Mouse (Mus musculus): ENCODE data around the gene Elavl3. TPM values are rescaled to one million over a fixed set of nuclear protein-coding genes. Genes with fewer than 3 reads are reported as not detected.
A peak's percentile ranks its signal among the peaks of the same experiment; 100 is the strongest.

Gene Elavl3
- polyA plus RNA-seq (2015; fragmentation: Nextera tagmentation; extraction: Ambion mirVana): 0.21 and 0.29 TPM in 2 replicates

DNA sequence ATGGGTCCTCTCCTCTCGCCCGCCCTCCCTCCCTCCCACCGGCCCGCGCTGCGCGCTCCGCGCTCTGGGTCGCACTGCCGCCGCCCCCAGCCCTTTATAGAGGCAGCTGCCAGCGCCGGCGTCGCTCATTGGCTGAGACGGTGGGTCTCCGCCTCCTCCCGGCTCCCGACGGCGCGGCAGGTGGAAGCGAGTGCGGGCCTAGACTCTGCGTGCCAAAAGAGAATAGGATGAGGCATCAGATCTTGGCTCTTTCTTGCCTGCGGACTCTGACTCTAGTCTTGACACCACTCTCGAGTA is at the start of gene Elavl3:
Elavl3 (minus strand) TSS at position 66 of the 297 bp plus-strand sequence.
- Histone ChIP-seq H3K4me1 (ENCODE audit: control insufficient read depth, insufficient read depth, low read length) (peaks cover 15% of the 10 kb centered on the region), H3K9me3 (replicated peaks; ENCODE audit: control insufficient read depth, low read length) (no peaks in the 10 kb centered on the region), H3K36me3 (ENCODE audit: control insufficient read depth, insufficient read depth) (no peaks in the 10 kb centered on the region), H3K27ac (ENCODE audit: low read length) (no peak within 1 kb of the TSS), H3K9ac (ENCODE audit: low read length) (peak within 1 kb of the TSS; percentile 56), H3K4me2 (ENCODE audit: low read depth, low read length) (peak within 1 kb of the TSS; percentile 76), H3K27me3 (ENCODE audit: control insufficient read depth, insufficient read depth, low read length) (peaks cover 68% of the 10 kb centered on the region), H3K4me3 (ENCODE audit: low read length) (peak within 1 kb of the TSS; percentile 51)
- 2% methylated on average over 21 of the region's 28 CpGs for WGBS
- ATAC-seq (replicated peaks; ENCODE audit: extremely low read depth, insufficient read depth, low FRiP score): no peak

DNA sequence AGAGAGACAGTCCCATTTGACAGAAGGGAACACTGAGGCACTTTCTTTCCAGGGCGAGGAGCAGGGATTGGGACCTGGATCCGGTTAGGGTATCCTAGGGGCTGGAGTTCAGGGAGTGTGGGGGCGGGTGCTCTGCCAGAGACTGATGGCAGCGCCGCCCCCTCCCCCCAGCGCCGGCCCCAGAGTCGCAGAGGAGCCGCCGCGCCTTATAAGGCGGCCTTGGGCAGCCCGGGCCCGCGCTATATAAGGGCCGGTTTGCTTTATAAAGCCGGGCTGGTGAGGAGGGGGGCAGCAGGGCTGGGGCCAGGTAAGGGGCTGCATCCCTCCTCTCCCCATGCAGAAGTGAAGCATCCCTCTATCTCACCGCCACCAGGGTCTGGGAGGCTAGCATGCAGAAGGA is 48.1 kb upstream of the Elavl3 start:
- Histone ChIP-seq H3K4me1 (ENCODE audit: control insufficient read depth, insufficient read depth, low read length) (peaks cover 12% of the 10 kb centered on the region), H3K4me3 (ENCODE audit: low read length) (peak overlapping the region; percentile 37), H3K4me2 (ENCODE audit: low read depth, low read length) (peak overlapping the region; percentile 56), H3K27me3 (ENCODE audit: control insufficient read depth, insufficient read depth, low read length) (no peaks in the 10 kb centered on the region; the same call in 1 of the 2 replicates), H3K9me3 (replicated peaks; ENCODE audit: control insufficient read depth, low read length) (no peaks in the 10 kb centered on the region), H3K9ac (ENCODE audit: low read length) (peak overlapping the region; percentile 55), H3K36me3 (ENCODE audit: control insufficient read depth, insufficient read depth) (no peaks in the 10 kb centered on the region), H3K27ac (ENCODE audit: low read length) (peak overlapping the region; percentile 53)
- ATAC-seq (replicated peaks; ENCODE audit: extremely low read depth, insufficient read depth, low FRiP score): peak; percentile 55; the same call in 1 of the 2 replicates
- 2% methylated on average over 18 of the region's 18 CpGs for WGBS

DNA sequence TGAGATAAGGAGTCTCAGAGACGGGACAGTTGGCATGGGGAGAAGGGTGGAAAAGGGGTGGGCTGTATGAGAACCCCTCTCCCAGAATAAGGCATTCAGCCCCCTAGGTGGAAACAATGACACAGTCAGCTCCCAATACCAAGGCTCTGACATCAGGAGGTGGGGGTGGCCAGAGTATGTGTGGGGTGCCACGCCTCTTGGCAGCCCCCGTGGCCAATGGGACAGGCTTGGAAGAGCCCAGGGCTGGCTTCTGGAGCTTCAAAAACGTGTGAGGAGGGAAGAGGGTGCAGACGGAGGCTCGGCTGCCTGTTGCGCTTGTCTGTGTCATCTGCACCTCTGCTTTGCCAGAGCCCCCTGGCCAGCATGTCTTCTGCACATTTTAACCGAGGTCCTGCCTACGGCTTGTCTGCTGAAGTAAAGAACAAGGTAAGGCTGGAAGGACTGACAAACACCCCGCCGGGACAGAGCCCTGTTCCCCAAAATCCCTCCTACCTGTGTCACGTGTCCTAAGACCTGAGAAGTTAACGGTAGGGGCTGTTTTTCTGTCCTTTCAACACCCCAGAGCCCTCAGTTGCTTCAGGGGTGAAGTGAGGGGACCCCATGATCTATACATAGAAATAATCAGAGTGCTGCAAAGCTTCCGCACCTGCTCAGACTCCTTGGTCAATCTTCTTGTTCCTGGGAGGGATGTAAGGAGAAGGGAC is 47.3 kb upstream of the Elavl3 start, which contains the start of gene Cnn1:
Cnn1 (plus strand) TSS at position 224 of the 704 bp plus-strand sequence.
- H3K27ac ChIP-seq (ENCODE audit: low read length): peak within 1 kb of the TSS; percentile 53
- WGBS: 3% methylated on average over 14 of the region's 14 CpGs
- H3K9me3 ChIP-seq (replicated peaks; ENCODE audit: control insufficient read depth, low read length): no peaks in the 10 kb centered on the region
- ATAC-seq (replicated peaks; ENCODE audit: extremely low read depth, insufficient read depth, low FRiP score): peak; percentile 45; the same call in 1 of the 2 replicates
- H3K36me3 ChIP-seq (ENCODE audit: control insufficient read depth, insufficient read depth): no peaks in the 10 kb centered on the region
- peak within 1 kb of the TSS; percentile 37 for H3K4me3 ChIP-seq (ENCODE audit: low read length)
- H3K4me1 ChIP-seq (ENCODE audit: control insufficient read depth, insufficient read depth, low read length): peaks cover 12% of the 10 kb centered on the region
- H3K27me3 ChIP-seq (ENCODE audit: control insufficient read depth, insufficient read depth, low read length): no peaks in the 10 kb centered on the region; the same call in 1 of the 2 replicates
- H3K4me2 ChIP-seq (ENCODE audit: low read depth, low read length): peak within 1 kb of the TSS; percentile 56
- H3K9ac ChIP-seq (ENCODE audit: low read length): peak within 1 kb of the TSS; percentile 55

DNA sequence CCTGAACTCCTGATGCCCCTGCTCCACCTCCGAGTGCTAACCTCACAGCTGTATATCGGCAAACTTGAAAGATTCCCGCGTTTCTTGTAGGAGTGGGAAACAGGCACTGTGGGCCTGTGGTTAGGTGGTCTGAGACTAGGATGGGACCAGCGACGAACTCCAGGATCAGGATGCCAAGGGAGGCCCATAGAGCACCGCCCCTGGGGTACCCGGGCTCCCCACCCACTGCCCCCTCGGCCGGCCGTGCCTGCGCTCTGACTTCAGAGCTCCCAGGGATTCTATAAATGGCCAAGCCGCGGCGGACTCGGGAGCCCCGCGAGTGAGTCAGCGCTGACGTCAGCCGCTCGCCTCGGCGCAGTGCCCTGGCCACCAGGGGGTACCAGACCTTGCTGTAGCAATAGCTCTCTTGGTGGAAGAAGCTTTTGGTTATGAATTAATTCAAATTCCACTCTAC is 44.1 kb upstream of the Elavl3 start:
- no peaks in the 10 kb centered on the region for H3K9me3 ChIP-seq (replicated peaks; ENCODE audit: control insufficient read depth, low read length)
- peak overlapping the region; percentile 81 for H3K4me2 ChIP-seq (ENCODE audit: low read depth, low read length)
- 1% methylated on average over 24 of the region's 24 CpGs for WGBS
- peaks cover 12% of the 10 kb centered on the region for H3K4me1 ChIP-seq (ENCODE audit: control insufficient read depth, insufficient read depth, low read length)
- peak overlapping the region; percentile 54 for H3K4me3 ChIP-seq (ENCODE audit: low read length)
- peak overlapping the region; percentile 77 for H3K9ac ChIP-seq (ENCODE audit: low read length)
- H3K36me3 ChIP-seq (ENCODE audit: control insufficient read depth, insufficient read depth): no peaks in the 10 kb centered on the region
- H3K27ac ChIP-seq (ENCODE audit: low read length): peak overlapping the region; percentile 37
- no peaks in the 10 kb centered on the region; the same call in 1 of the 2 replicates for H3K27me3 ChIP-seq (ENCODE audit: control insufficient read depth, insufficient read depth, low read length)
- ATAC-seq (replicated peaks; ENCODE audit: extremely low read depth, insufficient read depth, low FRiP score): peak; percentile 78

DNA sequence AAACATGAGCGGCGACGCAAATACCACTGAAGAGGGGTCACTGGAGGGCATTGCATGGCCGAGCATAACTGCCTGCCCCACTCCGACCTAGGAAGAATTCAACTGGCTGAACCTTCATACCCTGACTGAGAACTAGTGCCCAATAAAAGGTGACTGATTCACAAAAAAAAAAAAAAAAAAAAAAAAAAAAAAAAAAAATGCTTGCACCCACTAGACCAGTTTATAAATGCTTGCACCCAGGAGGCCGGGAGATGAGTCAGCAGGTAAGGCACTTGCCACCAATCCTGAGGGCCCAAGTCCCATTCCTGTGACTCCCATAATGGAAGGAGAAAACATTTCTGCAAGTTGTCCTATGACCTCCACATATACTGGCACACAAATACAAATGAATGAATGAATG is 40.9 kb upstream of the Elavl3 start:
- Histone ChIP-seq H3K4me2 (ENCODE audit: low read depth, low read length) (no peak overlapping the region), H3K4me3 (ENCODE audit: low read length) (no peak overlapping the region), H3K36me3 (ENCODE audit: control insufficient read depth, insufficient read depth) (no peaks in the 10 kb centered on the region), H3K27ac (ENCODE audit: low read length) (no peak overlapping the region), H3K9me3 (replicated peaks; ENCODE audit: control insufficient read depth, low read length) (no peaks in the 10 kb centered on the region), H3K4me1 (ENCODE audit: control insufficient read depth, insufficient read depth, low read length) (0 out of 2 replicates have a peak, but pooled peaks cover 4% of the 10 kb centered on the region), H3K27me3 (ENCODE audit: control insufficient read depth, insufficient read depth, low read length) (no peaks in the 10 kb centered on the region), H3K9ac (ENCODE audit: low read length) (no peak overlapping the region)
- no peak for ATAC-seq (replicated peaks; ENCODE audit: extremely low read depth, insufficient read depth, low FRiP score)
- WGBS: 82% methylated on average over 6 of the region's 6 CpGs

DNA sequence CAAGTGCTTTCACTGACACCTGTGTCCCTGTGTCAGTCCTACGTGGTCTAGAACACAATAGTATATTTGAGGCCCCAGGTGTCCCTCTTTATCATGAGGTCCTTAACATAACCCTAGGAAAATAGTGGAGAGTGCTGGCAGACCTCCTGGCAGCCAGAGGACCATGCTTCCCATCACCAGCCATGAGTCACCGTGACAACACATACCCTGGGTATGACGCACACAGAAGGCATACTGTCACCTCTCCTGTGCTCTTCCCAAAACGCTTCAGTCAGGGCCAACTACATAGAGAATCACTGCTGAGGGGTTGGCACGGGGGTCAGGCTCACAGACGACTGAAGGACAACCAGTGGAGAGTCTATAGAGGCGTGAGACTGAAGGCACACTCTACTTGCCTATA is 38.2 kb upstream of the Elavl3 start:
- H3K27ac ChIP-seq (ENCODE audit: low read length): no peak overlapping the region
- H3K27me3 ChIP-seq (ENCODE audit: control insufficient read depth, insufficient read depth, low read length): no peaks in the 10 kb centered on the region
- no peak overlapping the region for H3K4me2 ChIP-seq (ENCODE audit: low read depth, low read length)
- no peak overlapping the region for H3K4me3 ChIP-seq (ENCODE audit: low read length)
- H3K36me3 ChIP-seq (ENCODE audit: control insufficient read depth, insufficient read depth): no peaks in the 10 kb centered on the region
- no peak for ATAC-seq (replicated peaks; ENCODE audit: extremely low read depth, insufficient read depth, low FRiP score)
- H3K4me1 ChIP-seq (ENCODE audit: control insufficient read depth, insufficient read depth, low read length): peaks cover 5% of the 10 kb centered on the region; the same call in 1 of the 2 replicates
- WGBS: 69% methylated on average over 7 of the region's 7 CpGs
- H3K9ac ChIP-seq (ENCODE audit: low read length): no peak overlapping the region
- no peaks in the 10 kb centered on the region for H3K9me3 ChIP-seq (replicated peaks; ENCODE audit: control insufficient read depth, low read length)

DNA sequence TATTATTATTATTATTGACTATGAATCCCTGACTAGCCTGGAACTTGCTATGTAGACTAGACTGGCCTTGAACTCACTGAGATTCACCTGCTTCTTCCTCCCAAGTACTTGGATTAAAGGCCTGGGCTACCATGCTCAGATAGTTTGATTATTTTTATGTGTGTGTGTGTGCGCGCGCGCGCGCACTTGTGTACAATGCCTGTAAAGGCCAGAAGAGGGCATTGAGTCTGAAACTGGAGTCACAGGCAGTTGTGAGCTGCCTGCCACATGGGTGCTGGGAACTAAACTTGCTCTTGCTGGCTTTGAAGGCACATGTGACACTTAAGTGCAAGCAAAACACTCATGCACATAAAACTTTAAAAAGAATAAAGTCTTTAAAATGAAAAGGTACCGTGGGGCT is 37.5 kb upstream of the Elavl3 start:
- H3K27me3 ChIP-seq (ENCODE audit: control insufficient read depth, insufficient read depth, low read length): no peaks in the 10 kb centered on the region
- H3K9ac ChIP-seq (ENCODE audit: low read length): no peak overlapping the region
- H3K4me1 ChIP-seq (ENCODE audit: control insufficient read depth, insufficient read depth, low read length): peaks cover 7% of the 10 kb centered on the region
- no peak overlapping the region for H3K27ac ChIP-seq (ENCODE audit: low read length)
- no peaks in the 10 kb centered on the region for H3K9me3 ChIP-seq (replicated peaks; ENCODE audit: control insufficient read depth, low read length)
- no peaks in the 10 kb centered on the region for H3K36me3 ChIP-seq (ENCODE audit: control insufficient read depth, insufficient read depth)
- no peak overlapping the region for H3K4me2 ChIP-seq (ENCODE audit: low read depth, low read length)
- H3K4me3 ChIP-seq (ENCODE audit: low read length): no peak overlapping the region
- ATAC-seq (replicated peaks; ENCODE audit: extremely low read depth, insufficient read depth, low FRiP score): no peak
- WGBS: 97% methylated on average over 7 of the region's 7 CpGs

DNA sequence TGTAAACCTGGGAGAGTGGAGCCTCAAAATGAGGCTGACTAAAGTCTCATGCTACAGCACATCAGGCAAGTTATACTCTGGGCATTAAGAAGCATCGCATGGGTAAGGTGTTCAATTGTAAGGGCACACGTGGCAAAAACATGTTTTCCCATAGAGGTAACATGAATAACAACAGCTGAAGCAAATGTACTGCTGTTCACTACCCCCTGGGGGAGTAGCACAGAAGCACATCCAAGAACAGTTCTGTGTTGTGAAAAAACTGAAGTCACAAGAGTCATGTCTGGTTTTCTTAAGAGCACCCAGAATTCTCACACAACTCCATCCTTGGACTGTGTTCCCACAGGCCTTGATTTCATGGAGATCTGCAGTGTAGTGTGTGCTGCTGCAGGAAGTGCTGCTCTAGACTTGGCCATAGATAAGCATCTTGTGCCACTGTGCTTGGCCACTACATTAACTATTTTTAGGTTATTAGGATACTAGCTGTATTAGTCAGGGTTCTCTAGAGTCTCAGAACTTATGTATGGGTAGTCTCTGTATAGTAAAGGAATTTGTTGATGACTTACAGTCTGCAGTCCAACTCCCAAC is 35.3 kb upstream of the Elavl3 start:
- 78% methylated on average over 2 of the region's 2 CpGs for WGBS
- no peak overlapping the region for H3K9ac ChIP-seq (ENCODE audit: low read length)
- no peaks in the 10 kb centered on the region for H3K9me3 ChIP-seq (replicated peaks; ENCODE audit: control insufficient read depth, low read length)
- H3K27me3 ChIP-seq (ENCODE audit: control insufficient read depth, insufficient read depth, low read length): no peaks in the 10 kb centered on the region
- H3K4me2 ChIP-seq (ENCODE audit: low read depth, low read length): no peak overlapping the region
- H3K36me3 ChIP-seq (ENCODE audit: control insufficient read depth, insufficient read depth): no peaks in the 10 kb centered on the region
- no peak overlapping the region for H3K27ac ChIP-seq (ENCODE audit: low read length)
- no peak overlapping the region for H3K4me3 ChIP-seq (ENCODE audit: low read length)
- peaks cover 7% of the 10 kb centered on the region for H3K4me1 ChIP-seq (ENCODE audit: control insufficient read depth, insufficient read depth, low read length)
- no peak for ATAC-seq (replicated peaks; ENCODE audit: extremely low read depth, insufficient read depth, low FRiP score)

DNA sequence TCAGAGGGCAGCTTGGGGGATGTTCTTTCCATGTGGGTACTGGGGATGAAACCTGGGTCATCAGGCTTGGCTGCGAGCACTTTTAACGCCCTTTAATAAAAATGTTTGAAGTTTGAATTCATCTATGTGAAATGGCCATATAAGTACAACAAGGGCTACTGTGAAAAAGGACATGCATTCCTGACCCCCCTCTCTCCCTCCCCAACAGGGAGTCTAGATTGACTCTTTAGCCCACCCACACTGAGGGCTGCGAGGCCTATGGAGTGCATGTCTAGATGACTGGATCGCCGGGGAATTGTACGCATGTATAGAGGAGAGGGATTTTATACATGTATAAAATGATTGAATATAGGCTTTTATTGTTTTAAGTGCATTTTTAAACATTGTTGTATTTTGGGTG is 34.2 kb upstream of the Elavl3 start:
- Histone ChIP-seq H3K4me3 (ENCODE audit: low read length) (peak overlapping the region; percentile 85), H3K27me3 (ENCODE audit: control insufficient read depth, insufficient read depth, low read length) (no peaks in the 10 kb centered on the region), H3K9ac (ENCODE audit: low read length) (peak overlapping the region; percentile 86), H3K27ac (ENCODE audit: low read length) (peak overlapping the region; percentile 83), H3K36me3 (ENCODE audit: control insufficient read depth, insufficient read depth) (no peaks in the 10 kb centered on the region), H3K4me2 (ENCODE audit: low read depth, low read length) (peak overlapping the region; percentile 78), H3K9me3 (replicated peaks; ENCODE audit: control insufficient read depth, low read length) (no peaks in the 10 kb centered on the region), H3K4me1 (ENCODE audit: control insufficient read depth, insufficient read depth, low read length) (peaks cover 7% of the 10 kb centered on the region)
- ATAC-seq (replicated peaks; ENCODE audit: extremely low read depth, insufficient read depth, low FRiP score): no peak
- WGBS: 73% methylated on average over 6 of the region's 6 CpGs
